Mouse (Mus musculus) heart, postnatal 0 days (tissue): ENCODE measurements around the gene Rps19bp1.

Source experiments
- CTCF ChIP-seq: IDR thresholded peaks from 2 replicates; pipeline ENCODE4 v1.5.1; 2016; ENCODE audit warnings: antibody characterized with exemption, control low read depth, low read depth
- EP300 ChIP-seq: IDR thresholded peaks from 2 replicates; pipeline ENCODE4 v1.6.1; 2016; ENCODE audit warnings: antibody characterized with exemption, low read depth

DNA sequence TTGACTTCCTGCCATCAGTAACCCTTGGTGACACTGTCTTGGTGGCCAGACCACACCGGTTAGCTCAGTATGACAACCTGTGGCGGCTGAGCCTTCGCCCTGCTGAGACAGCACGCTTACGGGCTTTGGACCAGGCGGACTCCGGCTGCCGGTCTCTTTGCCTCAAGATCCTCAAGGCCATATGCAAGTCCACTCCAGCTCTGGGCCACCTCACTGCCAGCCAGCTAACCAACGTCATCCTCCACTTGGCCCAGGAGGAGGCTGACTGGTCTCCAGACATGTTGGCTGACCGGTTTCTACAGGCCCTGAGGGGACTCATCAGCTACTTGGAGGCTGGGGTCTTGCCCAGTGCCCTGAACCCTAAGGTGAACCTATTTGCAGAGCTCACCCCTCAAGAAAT, 14.4 kb downstream of the Rps19bp1 start:
- TF ChIP-seq CTCF = no peak
- TF ChIP-seq EP300 = no peak
